Mouse (Mus musculus) forebrain, embryonic 10.5 days (tissue): ENCODE data around the gene Dspp. TPM values are rescaled to one million over a fixed set of nuclear protein-coding genes. Genes with fewer than 3 reads are reported as not detected.

Experiments used
- DNase-seq: peaks from one replicate; pipeline ENCODE4 v3.0.0-alpha.2; 2017; ENCODE audit warnings: low spot score; ENCODE audit errors: extremely low spot score
- H3K27ac ChIP-seq: fragments of 300-500 bp; sonication (generic); 2 replicates; pipeline ENCODE4 v1.5.1; 2016; ENCODE audit warnings: mild to moderate bottlenecking
- H3K27me3 ChIP-seq: fragments of 300-500 bp; sonication (generic); 2 replicates; pipeline ENCODE4 v1.6.1; 2016; ENCODE audit warnings: mild to moderate bottlenecking; ENCODE audit not compliant: poor library complexity, severe bottlenecking
- H3K36me3 ChIP-seq: fragments of 300-500 bp; sonication (generic); replicated peaks from 2 replicates; pipeline ENCODE4 v1.6.1; 2016; ENCODE audit warnings: mild to moderate bottlenecking, moderate library complexity
- H3K4me1 ChIP-seq: fragments of 300-500 bp; sonication (generic); 2 replicates; pipeline ENCODE4 v1.6.1; 2016
- H3K4me3 ChIP-seq: fragments of 300-500 bp; sonication (generic); 2 replicates; pipeline ENCODE4 v1.5.1; 2016; ENCODE audit warnings: mild to moderate bottlenecking, moderate library complexity
- H3K9me3 ChIP-seq: fragments of 300-500 bp; sonication (generic); 2 replicates; pipeline ENCODE4 v1.6.1; 2016; ENCODE audit warnings: mild to moderate bottlenecking, moderate library complexity
- WGBS: fragments of 180-500 bp; shearing (Covaris S2); methylation state at CpG from one replicate; pipeline ENCODE4 v1.1.7; 2016; 5-methylcytosine and 5-hydroxymethylcytosine counted together
- polyA plus RNA-seq: library from polyadenylated mRNA; unstranded; fragments of >200 nt; fragmentation: Nextera tagmentation; extraction: Ambion mirVana; gene quantifications from 2 replicates; pipeline ENCODE4 v1.2.1, GENCODE M21; 2016

Gene Dspp
- polyA plus RNA-seq, 1 experiment from 2014 or later: not detected

GRCm38 (mm10) chr5:104218926-104219325 is 48.4 kb downstream of the Dspp start:
- Histone ChIP-seq H3K27me3 (no peaks in the 10 kb centered on the region), H3K27ac (no peak overlapping the region)
- 39% methylated on average over 5 of the region's 5 CpGs for WGBS

GRCm38 (mm10) chr5:104224299-104224698 is 53.8 kb downstream of the Dspp start:
- WGBS: 80% methylated on average over 3 of the region's 3 CpGs

More at GRCm38 (mm10) chr5:104218926-104219325, 48.4 kb downstream of the Dspp start:
- Histone ChIP-seq H3K4me3 (no peak overlapping the region), H3K4me1 (no peaks in the 10 kb centered on the region), H3K9me3 (no peaks in the 10 kb centered on the region), H3K36me3 (no peaks in the 10 kb centered on the region)
- DNase-seq: no peak

GRCm38 (mm10) chr5:104224750-104225149 is 54.2 kb downstream of the Dspp start:
- no peaks in the 10 kb centered on the region for H3K27me3 ChIP-seq
- H3K4me3 ChIP-seq: no peak overlapping the region
- H3K9me3 ChIP-seq: no peaks in the 10 kb centered on the region
- no peaks in the 10 kb centered on the region for H3K36me3 ChIP-seq
- H3K4me1 ChIP-seq: peaks cover 16% of the 10 kb centered on the region
- H3K27ac ChIP-seq: no peak overlapping the region
- DNase-seq: no peak

More at GRCm38 (mm10) chr5:104224299-104224698, 53.8 kb downstream of the Dspp start:
- Histone ChIP-seq H3K27ac (no peak overlapping the region), H3K4me3 (no peak overlapping the region), H3K27me3 (no peaks in the 10 kb centered on the region), H3K36me3 (no peaks in the 10 kb centered on the region), H3K9me3 (no peaks in the 10 kb centered on the region), H3K4me1 (peaks cover 12% of the 10 kb centered on the region)
- no peak for DNase-seq

GRCm38 (mm10) chr5:104228497-104228896 is 58.0 kb downstream of the Dspp start:
- WGBS: 9% methylated on average over 1 of the region's 1 CpGs
- DNase-seq: peak; percentile 26
- H3K36me3 ChIP-seq: no peaks in the 10 kb centered on the region

More at GRCm38 (mm10) chr5:104228497-104228896, 58.0 kb downstream of the Dspp start:
- no peak overlapping the region for H3K4me3 ChIP-seq
- H3K27me3 ChIP-seq: no peaks in the 10 kb centered on the region
- no peaks in the 10 kb centered on the region for H3K9me3 ChIP-seq
- no peak overlapping the region for H3K27ac ChIP-seq
- H3K4me1 ChIP-seq: peaks cover 16% of the 10 kb centered on the region

Other genes starting within 250 kb of the Dspp start
- not detected in 2 replicates for gene Hsd17b13, start 193.3 kb upstream of the Dspp start, polyA plus RNA-seq
- gene Hsd17b11, start 148.8 kb upstream of the Dspp start, polyA plus RNA-seq: 1.6 and 2.0 TPM in 2 replicates
- gene Nudt9, start 124.4 kb upstream of the Dspp start, polyA plus RNA-seq: 67.9 TPM in 2 replicates
- 0.31 TPM in 1 of 2 replicates, not detected in the other for gene Gm17660, start 93.1 kb upstream of the Dspp start, polyA plus RNA-seq
- gene Sparcl1, start 57.0 kb upstream of the Dspp start, polyA plus RNA-seq: 13.3 and 13.4 TPM in 2 replicates
- 0.17 and 0.26 TPM in 2 replicates for gene Dmp1, start 31.9 kb downstream of the Dspp start, polyA plus RNA-seq
- gene Ibsp, start 128.5 kb downstream of the Dspp start, polyA plus RNA-seq: not detected in 2 replicates
- gene Mepe, start 154.6 kb downstream of the Dspp start, polyA plus RNA-seq: not detected in 2 replicates